ENCODE assay signal across 27 mouse cellular contexts in the genomic region with DNA sequence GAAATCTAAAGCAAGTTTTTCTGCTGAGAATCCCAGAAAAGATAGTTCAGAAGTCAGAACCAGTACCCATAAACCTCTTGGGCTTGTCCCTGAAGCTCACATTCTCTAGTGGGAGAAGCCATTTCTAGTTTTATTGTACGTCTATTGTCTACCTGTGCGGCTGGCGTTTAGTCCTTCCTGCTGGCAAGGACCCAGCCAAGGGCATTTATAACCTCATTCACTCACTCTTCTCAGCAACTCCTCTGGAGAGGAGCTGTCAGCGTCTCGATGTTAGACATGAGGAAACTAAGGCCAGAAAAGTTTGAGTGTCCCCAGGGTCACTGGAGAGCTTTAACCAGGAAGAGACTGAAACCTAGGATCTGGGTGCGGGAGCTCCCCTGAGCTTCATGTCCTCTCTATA.
"Had no signal": no experiment of that assay in that cellular context is flagged by ENCODE, and none has a peak within 500 bp of the region (broad histone marks: within the 10 kb centered on the region; RNA-seq: fewer than 3 reads in every experiment).

No protein-coding gene starts in this region.

- H3K27ac ChIP-seq: embryonic facial prominence, embryonic 10.5 days; embryonic facial prominence, embryonic 12.5 days; embryonic facial prominence, embryonic 13.5 days; embryonic facial prominence, embryonic 15.5 days; forebrain, embryonic 10.5 days; forebrain, embryonic 12.5 days; forebrain, embryonic 13.5 days; forebrain, embryonic 15.5 days; gastrocnemius, adult 2 months; heart, adult 2 months had no signal

- DNase-seq: cerebellum, adult 2 months; cerebellum, adult 8-10 months; cerebellum, adult 9-10 months; cerebellum, adult 9-11 months; cerebellum, postnatal 10 days; cerebellum, postnatal 14 days; cerebellum, postnatal 25 days; cerebellum, postnatal 36 days; embryo, embryonic 11 days; forebrain, postnatal 0 days; gastrocnemius, adult 2 months; gastrocnemius, postnatal 10 days; gastrocnemius, postnatal 14 days; gastrocnemius, postnatal 25 days; gastrocnemius, postnatal 36 days; heart, adult 11 months; heart, adult 18-20 months; heart, adult 2 months had no signal

- H3K27me3 ChIP-seq: embryonic facial prominence, embryonic 15.5 days; forebrain, embryonic 15.5 days had no signal

- H3K4me3 ChIP-seq: embryonic facial prominence, embryonic 10.5 days; embryonic facial prominence, embryonic 12.5 days; embryonic facial prominence, embryonic 13.5 days; embryonic facial prominence, embryonic 15.5 days; erythroblast, embryonic 14.5 days; forebrain, embryonic 10.5 days; forebrain, embryonic 12.5 days; forebrain, embryonic 13.5 days; forebrain, embryonic 15.5 days; gastrocnemius, adult 2 months; heart, adult 2 months had no signal

- H3K4me1 ChIP-seq: embryonic facial prominence, embryonic 12.5 days; embryonic facial prominence, embryonic 13.5 days; embryonic facial prominence, embryonic 15.5 days; forebrain, embryonic 13.5 days; forebrain, embryonic 15.5 days had no signal

- H3K36me3 ChIP-seq: embryonic facial prominence, embryonic 10.5 days; embryonic facial prominence, embryonic 12.5 days; embryonic facial prominence, embryonic 13.5 days; embryonic facial prominence, embryonic 15.5 days; forebrain, embryonic 10.5 days; forebrain, embryonic 12.5 days; forebrain, embryonic 15.5 days had no signal
